Mouse (Mus musculus): ENCODE results near the gene Cyb5r3.

Gene Cyb5r3

DNA sequence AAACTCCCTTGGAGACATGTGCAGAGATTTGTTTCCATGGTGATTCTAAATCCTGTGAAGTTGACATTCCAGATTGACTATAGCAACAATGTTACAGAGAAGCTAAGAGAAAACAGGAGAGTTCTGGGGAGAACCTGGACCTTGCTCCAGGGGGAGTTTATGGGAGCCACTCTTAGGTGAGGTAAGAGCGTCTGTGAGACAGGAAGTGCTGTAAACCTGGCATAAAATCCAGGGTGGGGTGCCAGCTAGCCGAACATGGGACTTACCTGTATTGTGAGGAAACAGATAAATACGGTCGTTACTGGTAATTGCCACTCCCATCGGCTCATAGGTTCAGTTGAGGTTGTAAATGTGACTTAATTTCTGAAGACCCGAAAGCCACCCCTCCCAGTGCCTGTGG lies 66.0 kb downstream of the Cyb5r3 start:
- DNase-seq (ENCODE audit: low read depth, low spot score), result no peak
